Mouse (Mus musculus) fat pad, adult 2 months (tissue): ENCODE data around the gene Cd163l1.

Source experiments
- DNase-seq: peaks from one replicate; pipeline ENCODE4 v3.0.0-alpha.2; 2011; ENCODE audit warnings: low read depth, low spot score; ENCODE audit errors: extremely low read depth

Cd163l1 gene

GRCm38 (mm10) chr7:140219268-140219667 lies 1.2 kb downstream of the Cd163l1 start:
- DNase-seq = no peak

- no peak for DNase-seq
Measured at GRCm38 (mm10) chr7:140220375-140220774, 2.3 kb downstream of the Cd163l1 start.

- no peak for DNase-seq
Measured at GRCm38 (mm10) chr7:140224209-140224608, 6.1 kb downstream of the Cd163l1 start.

GRCm38 (mm10) chr7:140228476-140228875 lies 10.4 kb downstream of the Cd163l1 start:
- no peak for DNase-seq

- no peak for DNase-seq
Measured at GRCm38 (mm10) chr7:140231026-140231425, 13.0 kb downstream of the Cd163l1 start.

GRCm38 (mm10) chr7:140233696-140234095 lies 15.6 kb downstream of the Cd163l1 start:
- no peak for DNase-seq

- DNase-seq = no peak
Measured at GRCm38 (mm10) chr7:140247216-140247615, 29.1 kb downstream of the Cd163l1 start, which contains the start of gene 5830411N06Rik. Gene 5830411N06Rik, plus strand, starts transcription at chr7:140247284.

GRCm38 (mm10) chr7:140253780-140254299 lies 35.8 kb downstream of the Cd163l1 start:
- no peak for DNase-seq
